Mouse (Mus musculus): ENCODE results near the gene Rnf215. TPM values are rescaled to one million over a fixed set of nuclear protein-coding genes. Genes with fewer than 3 reads are reported as not detected.

Gene Rnf215
- polyA plus RNA-seq, 1 experiment from 2014 or later: 50.0 TPM

GRCm38 (mm10) chr11:4134400-4134799, 602 bp upstream of the Rnf215 start:
- 62% methylated on average over 6 of the region's 6 CpGs for WGBS

GRCm38 (mm10) chr11:4138964-4139363, 4.0 kb downstream of the Rnf215 start:
- Histone ChIP-seq H3K36me3 (ENCODE audit: control insufficient read depth, insufficient read depth, low read length) (peaks cover 43% of the 10 kb centered on the region), H3K9me3 (ENCODE audit: control insufficient read depth, low read length) (no peaks in the 10 kb centered on the region), H3K9ac (ENCODE audit: low read depth, low read length) (no peak overlapping the region), H3K4me1 (ENCODE audit: control insufficient read depth, insufficient read depth, low read depth, low read length) (peaks cover 21% of the 10 kb centered on the region), H3K27ac (ENCODE audit: low read depth, low read length) (no peak overlapping the region), H3K27me3 (replicated peaks; ENCODE audit: control insufficient read depth, insufficient read depth, low read length) (no peaks in the 10 kb centered on the region), H3K4me3 (ENCODE audit: low read length) (no peak overlapping the region), H3K4me2 (ENCODE audit: low read length) (no peak overlapping the region)
- ATAC-seq: no peak
- 60% methylated on average over 2 of the region's 2 CpGs for WGBS

More at GRCm38 (mm10) chr11:4134400-4134799, 602 bp upstream of the Rnf215 start:
- Histone ChIP-seq H3K27me3 (replicated peaks; ENCODE audit: control insufficient read depth, insufficient read depth, low read length) (no peaks in the 10 kb centered on the region), H3K36me3 (ENCODE audit: control insufficient read depth, insufficient read depth, low read length) (0 out of 2 replicates have a peak, but pooled peaks cover 2% of the 10 kb centered on the region), H3K4me2 (ENCODE audit: low read length) (peak overlapping the region; percentile 59), H3K9ac (ENCODE audit: low read depth, low read length) (peak overlapping the region; percentile 100), H3K27ac (ENCODE audit: low read depth, low read length) (no peak overlapping the region), H3K4me3 (ENCODE audit: low read length) (no peak overlapping the region), H3K9me3 (ENCODE audit: control insufficient read depth, low read length) (no peaks in the 10 kb centered on the region), H3K4me1 (ENCODE audit: control insufficient read depth, insufficient read depth, low read depth, low read length) (peaks cover 21% of the 10 kb centered on the region)
- ATAC-seq: no peak; the same call in 1 of the 2 replicates

GRCm38 (mm10) chr11:4141505-4141904, 6.5 kb downstream of the Rnf215 start:
- H3K27ac ChIP-seq (ENCODE audit: low read depth, low read length): no peak overlapping the region
- no peaks in the 10 kb centered on the region for H3K27me3 ChIP-seq (replicated peaks; ENCODE audit: control insufficient read depth, insufficient read depth, low read length)
- H3K9ac ChIP-seq (ENCODE audit: low read depth, low read length): no peak overlapping the region
- H3K4me1 ChIP-seq (ENCODE audit: control insufficient read depth, insufficient read depth, low read depth, low read length): peaks cover 13% of the 10 kb centered on the region
- no peak overlapping the region for H3K4me2 ChIP-seq (ENCODE audit: low read length)
- peaks cover 49% of the 10 kb centered on the region for H3K36me3 ChIP-seq (ENCODE audit: control insufficient read depth, insufficient read depth, low read length)
- H3K9me3 ChIP-seq (ENCODE audit: control insufficient read depth, low read length): no peaks in the 10 kb centered on the region
- no peak for ATAC-seq
- H3K4me3 ChIP-seq (ENCODE audit: low read length): no peak overlapping the region

- Histone ChIP-seq H3K27me3 (replicated peaks; ENCODE audit: control insufficient read depth, insufficient read depth, low read length) (no peaks in the 10 kb centered on the region), H3K4me1 (ENCODE audit: control insufficient read depth, insufficient read depth, low read depth, low read length) (peaks cover 4% of the 10 kb centered on the region), H3K36me3 (ENCODE audit: control insufficient read depth, insufficient read depth, low read length) (peaks cover 49% of the 10 kb centered on the region), H3K4me3 (ENCODE audit: low read length) (no peak overlapping the region), H3K27ac (ENCODE audit: low read depth, low read length) (no peak overlapping the region), H3K9ac (ENCODE audit: low read depth, low read length) (no peak overlapping the region), H3K9me3 (ENCODE audit: control insufficient read depth, low read length) (no peaks in the 10 kb centered on the region), H3K4me2 (ENCODE audit: low read length) (no peak overlapping the region)
- WGBS: 87% methylated on average over 4 of the region's 4 CpGs
- ATAC-seq: no peak
Observed at GRCm38 (mm10) chr11:4142352-4142751, 7.3 kb downstream of the Rnf215 start.

- Histone ChIP-seq H3K4me2 (ENCODE audit: low read length) (no peak overlapping the region), H3K27ac (ENCODE audit: low read depth, low read length) (peak overlapping the region; percentile 5; the same call in 1 of the 2 replicates), H3K9ac (ENCODE audit: low read depth, low read length) (no peak overlapping the region), H3K27me3 (replicated peaks; ENCODE audit: control insufficient read depth, insufficient read depth, low read length) (no peaks in the 10 kb centered on the region), H3K4me1 (ENCODE audit: control insufficient read depth, insufficient read depth, low read depth, low read length) (no peaks in the 10 kb centered on the region), H3K9me3 (ENCODE audit: control insufficient read depth, low read length) (no peaks in the 10 kb centered on the region), H3K4me3 (ENCODE audit: low read length) (no peak overlapping the region), H3K36me3 (ENCODE audit: control insufficient read depth, insufficient read depth, low read length) (peaks cover 49% of the 10 kb centered on the region)
- ATAC-seq: peak; percentile 74
- WGBS: 86% methylated on average over 21 of the region's 21 CpGs
Observed at GRCm38 (mm10) chr11:4143281-4144062, 8.5 kb downstream of the Rnf215 start.

GRCm38 (mm10) chr11:4146381-4146780, 11.4 kb downstream of the Rnf215 start:
- Histone ChIP-seq H3K36me3 (ENCODE audit: control insufficient read depth, insufficient read depth, low read length) (peaks cover 30% of the 10 kb centered on the region), H3K4me2 (ENCODE audit: low read length) (no peak overlapping the region), H3K27ac (ENCODE audit: low read depth, low read length) (no peak overlapping the region), H3K27me3 (replicated peaks; ENCODE audit: control insufficient read depth, insufficient read depth, low read length) (no peaks in the 10 kb centered on the region), H3K9ac (ENCODE audit: low read depth, low read length) (no peak overlapping the region), H3K4me3 (ENCODE audit: low read length) (no peak overlapping the region), H3K4me1 (ENCODE audit: control insufficient read depth, insufficient read depth, low read depth, low read length) (no peaks in the 10 kb centered on the region), H3K9me3 (ENCODE audit: control insufficient read depth, low read length) (no peaks in the 10 kb centered on the region)
- no peak for ATAC-seq
- WGBS: 72% methylated on average over 6 of the region's 6 CpGs

GRCm38 (mm10) chr11:4147098-4147497, 12.1 kb downstream of the Rnf215 start:
- 90% methylated on average over 10 of the region's 10 CpGs for WGBS
- no peaks in the 10 kb centered on the region for H3K4me1 ChIP-seq (ENCODE audit: control insufficient read depth, insufficient read depth, low read depth, low read length)
- H3K9me3 ChIP-seq (ENCODE audit: control insufficient read depth, low read length): no peaks in the 10 kb centered on the region
- ATAC-seq: no peak
- H3K36me3 ChIP-seq (ENCODE audit: control insufficient read depth, insufficient read depth, low read length): peaks cover 22% of the 10 kb centered on the region
- H3K4me2 ChIP-seq (ENCODE audit: low read length): no peak overlapping the region
- H3K27me3 ChIP-seq (replicated peaks; ENCODE audit: control insufficient read depth, insufficient read depth, low read length): no peaks in the 10 kb centered on the region
- no peak overlapping the region for H3K9ac ChIP-seq (ENCODE audit: low read depth, low read length)
- H3K4me3 ChIP-seq (ENCODE audit: low read length): no peak overlapping the region
- no peak overlapping the region for H3K27ac ChIP-seq (ENCODE audit: low read depth, low read length)

GRCm38 (mm10) chr11:4148120-4148519, 13.1 kb downstream of the Rnf215 start:
- Histone ChIP-seq H3K9me3 (ENCODE audit: control insufficient read depth, low read length) (no peaks in the 10 kb centered on the region), H3K9ac (ENCODE audit: low read depth, low read length) (no peak overlapping the region), H3K4me1 (ENCODE audit: control insufficient read depth, insufficient read depth, low read depth, low read length) (no peaks in the 10 kb centered on the region), H3K36me3 (ENCODE audit: control insufficient read depth, insufficient read depth, low read length) (peaks cover 13% of the 10 kb centered on the region), H3K4me2 (ENCODE audit: low read length) (no peak overlapping the region), H3K27ac (ENCODE audit: low read depth, low read length) (no peak overlapping the region), H3K4me3 (ENCODE audit: low read length) (no peak overlapping the region), H3K27me3 (replicated peaks; ENCODE audit: control insufficient read depth, insufficient read depth, low read length) (no peaks in the 10 kb centered on the region)
- ATAC-seq: no peak
- 91% methylated on average over 5 of the region's 5 CpGs for WGBS

GRCm38 (mm10) chr11:4148536-4149156, 13.6 kb downstream of the Rnf215 start:
- no peaks in the 10 kb centered on the region for H3K27me3 ChIP-seq (replicated peaks; ENCODE audit: control insufficient read depth, insufficient read depth, low read length)
- H3K4me2 ChIP-seq (ENCODE audit: low read length): no peak overlapping the region
- no peak for ATAC-seq
- H3K4me1 ChIP-seq (ENCODE audit: control insufficient read depth, insufficient read depth, low read depth, low read length): no peaks in the 10 kb centered on the region
- H3K27ac ChIP-seq (ENCODE audit: low read depth, low read length): no peak overlapping the region
- H3K9me3 ChIP-seq (ENCODE audit: control insufficient read depth, low read length): no peaks in the 10 kb centered on the region
- H3K36me3 ChIP-seq (ENCODE audit: control insufficient read depth, insufficient read depth, low read length): peaks cover 9% of the 10 kb centered on the region
- no peak overlapping the region for H3K9ac ChIP-seq (ENCODE audit: low read depth, low read length)
- WGBS: 83% methylated on average over 9 of the region's 9 CpGs
- no peak overlapping the region for H3K4me3 ChIP-seq (ENCODE audit: low read length)
